Mouse (Mus musculus) small intestine, adult 2 months (tissue): ENCODE data around the gene Zfp821. TPM values are rescaled to one million over a fixed set of nuclear protein-coding genes. Genes with fewer than 3 reads are reported as not detected.
A peak's percentile ranks its signal among the peaks of the same experiment; 100 is the strongest.

Experiments used
- H3K27ac ChIP-seq: fragments of 200-500 bp; 2 replicates; pipeline ENCODE4 v1.5.1; 2012; ENCODE audit warnings: low read depth, low read length, control low read depth, inconsistent platforms; ENCODE audit not compliant: insufficient read depth
- H3K27me3 ChIP-seq: fragments of 200-500 bp; 2 replicates; pipeline ENCODE4 v1.6.1; 2012; ENCODE audit warnings: mild to moderate bottlenecking, moderate library complexity, low read length, inconsistent platforms; ENCODE audit not compliant: control insufficient read depth, insufficient read depth
- H3K36me3 ChIP-seq: fragments of 200-500 bp; 2 replicates; pipeline ENCODE4 v1.6.1; 2012; ENCODE audit warnings: mild to moderate bottlenecking, low read length, control low read depth, inconsistent platforms; ENCODE audit not compliant: control insufficient read depth, insufficient read depth
- H3K4me1 ChIP-seq: fragments of 200-500 bp; 2 replicates; pipeline ENCODE4 v1.6.1; 2012; ENCODE audit warnings: low read length, inconsistent platforms, mixed read lengths; ENCODE audit not compliant: control insufficient read depth, insufficient read depth, insufficient read length
- H3K4me3 ChIP-seq: fragments of 200-500 bp; 2 replicates; pipeline ENCODE4 v1.5.1; 2012; ENCODE audit warnings: low read depth, mild to moderate bottlenecking, control low read depth, inconsistent platforms, low read length, moderate library complexity
- CTCF ChIP-seq: fragments of 200-500 bp; IDR thresholded peaks from 2 replicates; pipeline ENCODE4 v1.5.1; 2012; ENCODE audit warnings: low read depth, mild to moderate bottlenecking, control low read depth, inconsistent platforms, low read length, moderate library complexity, mixed read lengths; ENCODE audit not compliant: insufficient replicate concordance, insufficient read length; ENCODE audit errors: extremely low read depth
- POLR2A ChIP-seq: fragments of 200-500 bp; IDR thresholded peaks from 2 replicates; pipeline ENCODE4 v1.6.1; 2012; ENCODE audit warnings: low read depth, mild to moderate bottlenecking, control low read depth, inconsistent platforms, low read length, moderate library complexity
- WGBS: fragments of 180-500 bp; shearing (Covaris S2); methylation state at CpG from one replicate; pipeline ENCODE4 v1.1.7; 2018; 5-methylcytosine and 5-hydroxymethylcytosine counted together
- polyA plus RNA-seq: library from polyadenylated mRNA; depleted of rRNA; stranded (reverse); fragments of >200 nt; gene quantifications from 2 replicates; pipeline ENCODE4 v1.2.3, GENCODE M21; 2012

Gene Zfp821
- polyA plus RNA-seq, 1 experiment = 6.5 TPM

GRCm38 (mm10) chr8:109681535-109681934, 23.8 kb upstream of the Zfp821 start:
- Histone ChIP-seq H3K4me1 (no peaks in the 10 kb centered on the region), H3K27ac (no peak overlapping the region), H3K36me3 (peaks cover 57% of the 10 kb centered on the region), H3K27me3 (no peaks in the 10 kb centered on the region), H3K4me3 (no peak overlapping the region)
- TF ChIP-seq CTCF (no peak), POLR2A (no peak)
- 68% methylated on average over 3 of the region's 3 CpGs for WGBS

GRCm38 (mm10) chr8:109682120-109682519, 23.2 kb upstream of the Zfp821 start:
- 90% methylated on average over 5 of the region's 5 CpGs for WGBS
- Histone ChIP-seq H3K4me1 (no peaks in the 10 kb centered on the region), H3K27me3 (no peaks in the 10 kb centered on the region), H3K36me3 (peaks cover 52% of the 10 kb centered on the region), H3K4me3 (no peak overlapping the region), H3K27ac (no peak overlapping the region)
- TF ChIP-seq CTCF (no peak), POLR2A (no peak)

GRCm38 (mm10) chr8:109687248-109687647, 18.1 kb upstream of the Zfp821 start:
- no peak for TF ChIP-seq POLR2A
- TF ChIP-seq CTCF = no peak
- H3K4me1 ChIP-seq = peaks cover 8% of the 10 kb centered on the region; the same call in 1 of the 2 replicates
- peaks cover 10% of the 10 kb centered on the region for H3K36me3 ChIP-seq
- no peaks in the 10 kb centered on the region for H3K27me3 ChIP-seq
- 75% methylated on average over 5 of the region's 5 CpGs for WGBS
- H3K27ac ChIP-seq = no peak overlapping the region
- H3K4me3 ChIP-seq = no peak overlapping the region

- Histone ChIP-seq H3K4me1 (peaks cover 12% of the 10 kb centered on the region; the same call in 1 of the 2 replicates), H3K27ac (no peak overlapping the region), H3K27me3 (no peaks in the 10 kb centered on the region), H3K4me3 (peak overlapping the region; percentile 50), H3K36me3 (no peaks in the 10 kb centered on the region)
- TF ChIP-seq POLR2A (no peak), CTCF (peak; percentile 27; the same call in 1 of the 2 replicates)
- 23% methylated on average over 5 of the region's 5 CpGs for WGBS
These were observed 13.6 kb upstream of the Zfp821 start for GRCm38 (mm10) chr8:109691769-109692168.

- TF ChIP-seq POLR2A (no peak), CTCF (no peak)
- Histone ChIP-seq H3K36me3 (no peaks in the 10 kb centered on the region), H3K27ac (peak overlapping the region; percentile 76), H3K27me3 (no peaks in the 10 kb centered on the region), H3K4me1 (peaks cover 12% of the 10 kb centered on the region; the same call in 1 of the 2 replicates), H3K4me3 (peak overlapping the region; percentile 75)
- under 1% methylated on average over 38 of the region's 38 CpGs for WGBS
These were observed 12.8 kb upstream of the Zfp821 start for GRCm38 (mm10) chr8:109692443-109693145.

- H3K27me3 ChIP-seq = no peaks in the 10 kb centered on the region
- peaks cover 12% of the 10 kb centered on the region; the same call in 1 of the 2 replicates for H3K4me1 ChIP-seq
- H3K36me3 ChIP-seq = no peaks in the 10 kb centered on the region
- WGBS = under 1% methylated on average over 57 of the region's 57 CpGs
- no peak for TF ChIP-seq CTCF
- TF ChIP-seq POLR2A = peak; percentile 85
- H3K4me3 ChIP-seq = peak within 1 kb of the TSS; percentile 75
- H3K27ac ChIP-seq = peak within 1 kb of the TSS; percentile 82
These were observed 12.0 kb upstream of the Zfp821 start, which contains the start of gene Ist1 for GRCm38 (mm10) chr8:109693146-109693900. Gene Ist1, minus strand, starts transcription at chr8:109693260.

- TF ChIP-seq CTCF (no peak), POLR2A (no peak)
- Histone ChIP-seq H3K4me3 (no peak overlapping the region), H3K27ac (no peak overlapping the region), H3K4me1 (peaks cover 12% of the 10 kb centered on the region; the same call in 1 of the 2 replicates), H3K27me3 (no peaks in the 10 kb centered on the region), H3K36me3 (no peaks in the 10 kb centered on the region)
- WGBS = 72% methylated on average over 6 of the region's 6 CpGs
These were observed 11.2 kb upstream of the Zfp821 start for GRCm38 (mm10) chr8:109694154-109694553.
